16 mouse cellular contexts compared by ENCODE assay signal in genomic region chr2:106744086-106744485, GRCm38 (mm10). TPM values are rescaled to one million over a fixed set of nuclear protein-coding genes. Genes with fewer than 3 reads are reported as not detected.
"Had no signal": no experiment of that assay in that cellular context is flagged by ENCODE, and none has a peak within 500 bp of the region (broad histone marks: within the 10 kb centered on the region; RNA-seq: fewer than 3 reads in every experiment).

No protein-coding gene starts in this region.

- H3K27ac ChIP-seq: left cerebral cortex, adult 2 months; limb, embryonic 10.5 days; liver, embryonic 15.5 days; midbrain, embryonic 10.5 days; stomach, postnatal 0 days had no signal

- ATAC-seq: lung, postnatal 0 days had no signal

- H3K4me3 ChIP-seq: left cerebral cortex, adult 2 months; limb, embryonic 10.5 days; liver, embryonic 15.5 days; midbrain, embryonic 10.5 days had no signal

- H3K9ac ChIP-seq: liver, embryonic 15.5 days had no signal

- H3K4me1 ChIP-seq: liver, embryonic 15.5 days; midbrain, embryonic 10.5 days had no signal

- H3K27me3 ChIP-seq: liver, embryonic 15.5 days had no signal

- H3K4me2 ChIP-seq: liver, embryonic 11.5 days; liver, embryonic 15.5 days had no signal

- H3K36me3 ChIP-seq: liver, embryonic 15.5 days; midbrain, embryonic 10.5 days had no signal

- H3K9me3 ChIP-seq: limb, embryonic 10.5 days; liver, embryonic 15.5 days; midbrain, embryonic 10.5 days had no signal

- DNase-seq: kidney, postnatal 10 days; lung, adult 2 months; lung, postnatal 36 days; midbrain, embryonic 14.5 days; right cerebral cortex, adult 18-20 months; right cerebral cortex, postnatal 25 days; thymus, postnatal 4 days had no signal

RNA-seq across cellular contexts. Expression of gene Mpped2, which starts 51.0 kb away (rescaled TPM):
- total RNA-seq: megakaryocyte, adult 5-6 weeks; neutrophil, adult 5-6 weeks had no signal
